Mouse (Mus musculus) cerebellum, adult 2 months (tissue): Measurements from ENCODE around the gene Slc22a15.

Experiments
- CTCF ChIP-seq: fragments of 200-500 bp; IDR thresholded peaks from 2 replicates; pipeline ENCODE4 v1.5.1; 2011; ENCODE audit warnings: low read depth, mild to moderate bottlenecking, control low read depth, low read length, moderate library complexity, borderline replicate concordance; ENCODE audit not compliant: insufficient read depth
- POLR2A ChIP-seq: fragments of 200-500 bp; IDR thresholded peaks from 2 replicates; pipeline ENCODE4 v1.6.1; 2011; ENCODE audit warnings: low read length, control low read depth, borderline replicate concordance; ENCODE audit not compliant: insufficient read depth

DNA sequence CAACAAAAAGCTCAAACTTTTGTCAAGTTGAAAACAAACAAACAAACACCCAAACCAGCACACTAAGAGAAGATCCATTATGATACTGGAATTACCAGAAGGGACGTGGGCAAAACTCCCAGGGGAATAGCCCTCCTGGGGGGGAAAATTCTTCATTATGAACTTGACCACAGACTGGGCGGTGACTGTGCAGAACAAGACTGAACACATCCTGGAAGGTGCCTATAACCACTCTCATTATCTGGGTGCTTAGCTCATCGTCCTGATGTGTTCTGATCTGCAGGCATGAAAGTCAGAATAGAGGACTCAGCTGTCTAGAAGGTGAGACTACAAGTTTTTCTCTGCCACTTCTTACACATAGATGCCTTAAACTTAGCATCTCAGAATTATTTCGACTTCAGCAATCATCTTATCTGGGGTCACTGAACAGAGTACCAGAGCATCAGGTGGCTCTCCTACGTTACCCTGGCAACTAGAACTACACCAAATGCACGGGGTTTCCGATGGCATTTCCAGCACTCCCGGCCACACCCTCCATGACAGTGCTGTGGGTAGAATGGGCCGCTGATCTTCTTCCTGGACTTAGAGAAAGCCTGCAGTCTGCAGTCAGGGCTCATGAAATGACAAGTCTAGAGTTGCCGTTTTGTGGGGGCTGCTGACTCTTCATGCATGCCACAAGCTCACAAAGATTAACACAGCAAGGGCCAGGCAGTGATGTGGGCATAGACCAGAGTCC is 94.2 kb downstream of the Slc22a15 start:
- TF ChIP-seq POLR2A: no peak
- no peak for TF ChIP-seq CTCF
